Mouse (Mus musculus) thymus, adult 2 months (tissue): ENCODE data around the gene Alx3.

ENCODE experiments used
- CTCF ChIP-seq: fragments of 200-500 bp; IDR thresholded peaks from 2 replicates; pipeline ENCODE4 v1.5.1; 2012; ENCODE audit warnings: mild to moderate bottlenecking, control low read depth, low read length, moderate library complexity, borderline replicate concordance; ENCODE audit not compliant: control insufficient read depth, poor library complexity, insufficient read depth; ENCODE audit errors: extremely low read depth
- POLR2A ChIP-seq: fragments of 200-500 bp; IDR thresholded peaks from 2 replicates; pipeline ENCODE4 v1.6.1; 2012; ENCODE audit warnings: mild to moderate bottlenecking, low read length, control low read depth, moderate library complexity; ENCODE audit not compliant: control insufficient read depth, poor library complexity, insufficient read depth; ENCODE audit errors: extremely low read depth

DNA sequence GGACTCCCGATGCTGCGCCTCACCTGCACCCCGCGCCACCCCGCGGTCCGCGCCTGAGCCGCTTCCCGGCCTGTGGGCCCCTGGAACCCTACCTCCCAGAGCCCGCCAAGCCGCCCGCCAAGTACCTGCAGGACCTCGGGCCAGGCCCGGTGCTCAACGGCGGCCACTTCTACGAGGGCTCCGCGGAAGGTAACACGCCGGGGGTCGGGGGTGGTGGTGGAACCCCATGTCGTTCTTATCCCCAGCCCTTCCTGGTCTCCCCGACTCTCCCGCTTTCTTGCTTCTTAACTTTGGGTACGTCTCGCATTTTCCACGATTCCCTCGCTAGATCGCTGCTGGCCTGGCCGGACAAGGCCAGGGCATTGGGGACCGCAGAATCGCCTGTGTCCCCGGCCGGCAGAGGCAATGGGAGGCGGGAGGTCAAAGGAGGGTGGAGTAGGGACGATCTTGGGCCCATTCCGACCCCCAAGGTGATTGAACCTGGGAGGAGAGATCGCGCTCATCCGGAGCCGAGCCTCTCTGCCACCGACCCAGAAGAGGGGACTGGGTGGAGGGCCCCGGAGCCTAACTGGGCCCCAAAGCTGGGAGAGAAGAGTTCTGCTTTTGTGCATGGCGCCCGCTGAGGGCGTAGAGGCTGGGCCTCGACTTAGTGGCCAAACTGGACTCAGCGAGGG lies 570 bp downstream of the Alx3 start:
- no peak for TF ChIP-seq POLR2A
- no peak for TF ChIP-seq CTCF
